Mouse (Mus musculus): ENCODE data around the gene Spire2. TPM values are rescaled to one million over a fixed set of nuclear protein-coding genes. Genes with fewer than 3 reads are reported as not detected.
A peak's percentile ranks its signal among the peaks of the same experiment; 100 is the strongest.
"Not testable (repeated sequence)": the region's sequence is repeated elsewhere in the genome, so short reads cannot be mapped to it uniquely, and the experiment has no call there.

Spire2 gene
- total RNA-seq, 1 experiment from 2014 or later: 4.0 TPM

DNA sequence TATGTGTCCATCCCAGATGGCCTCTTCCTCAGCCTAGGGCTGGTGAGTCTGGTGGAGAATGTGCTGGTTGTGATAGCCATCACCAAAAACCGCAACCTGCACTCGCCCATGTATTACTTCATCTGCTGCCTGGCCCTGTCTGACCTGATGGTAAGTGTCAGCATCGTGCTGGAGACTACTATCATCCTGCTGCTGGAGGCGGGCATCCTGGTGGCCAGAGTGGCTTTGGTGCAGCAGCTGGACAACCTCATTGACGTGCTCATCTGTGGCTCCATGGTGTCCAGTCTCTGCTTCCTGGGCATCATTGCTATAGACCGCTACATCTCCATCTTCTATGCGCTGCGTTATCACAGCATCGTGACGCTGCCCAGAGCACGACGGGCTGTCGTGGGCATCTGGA lies 75.1 kb downstream of the Spire2 start:
- ATAC-seq (replicated peaks in 1 of 2; ENCODE audit: insufficient read depth in 1 of 2, low FRiP score in 2 of 2, low TSS enrichment in 1 of 2, low read depth in 1 of 2, poor library complexity in 2 of 2, severe bottlenecking in 2 of 2): no peak

DNA sequence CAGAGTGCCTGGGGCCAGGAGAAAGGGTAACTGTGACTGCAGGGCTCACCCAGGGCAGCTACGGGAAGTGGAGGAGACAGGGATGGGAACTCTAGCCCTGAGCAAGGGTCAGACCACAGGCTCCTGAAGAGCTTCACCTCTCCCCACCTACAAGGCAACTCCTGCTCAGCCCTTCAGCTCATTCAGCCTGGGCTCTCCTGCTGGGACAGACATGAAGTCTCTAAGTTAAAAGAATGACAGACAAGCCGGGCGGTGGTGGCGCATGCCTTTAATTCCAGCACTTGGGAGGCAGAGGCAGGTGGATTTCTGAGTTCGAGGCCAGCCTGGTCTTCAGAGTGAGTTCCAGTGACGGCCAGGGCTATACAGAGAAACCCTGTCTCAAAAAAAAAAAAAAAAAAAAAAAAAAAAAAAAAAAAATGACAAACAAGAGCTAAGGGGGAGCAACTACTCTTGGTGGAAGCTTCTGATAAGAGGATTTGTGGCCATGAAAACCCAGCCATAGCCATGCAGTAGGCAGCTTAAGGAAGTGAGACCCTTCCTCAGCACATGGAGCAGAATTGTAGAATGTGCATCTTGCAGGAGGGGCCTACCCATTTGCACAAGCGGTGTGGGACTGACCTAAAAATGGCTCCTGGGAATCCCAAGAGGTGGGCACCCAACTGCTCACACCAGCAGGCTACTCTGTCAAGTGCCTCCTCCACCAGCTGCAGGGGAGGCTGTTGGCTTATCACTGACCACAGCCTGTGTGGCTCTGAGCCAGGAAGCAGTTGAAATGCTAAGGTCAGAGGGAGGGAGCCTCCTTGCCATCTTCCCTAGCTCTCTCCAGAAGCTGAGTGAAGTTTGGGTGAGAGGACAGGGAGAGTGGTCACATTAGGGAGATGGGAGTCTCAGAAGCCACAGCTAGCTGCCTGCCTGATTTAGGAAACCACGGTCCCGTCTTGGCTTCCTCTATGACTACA lies 76.4 kb downstream of the Spire2 start:
- ATAC-seq (replicated peaks in 1 of 2; ENCODE audit: insufficient read depth in 1 of 2, low FRiP score in 2 of 2, low TSS enrichment in 1 of 2, low read depth in 1 of 2, poor library complexity in 2 of 2, severe bottlenecking in 2 of 2): peak; percentile 40 to 51

DNA sequence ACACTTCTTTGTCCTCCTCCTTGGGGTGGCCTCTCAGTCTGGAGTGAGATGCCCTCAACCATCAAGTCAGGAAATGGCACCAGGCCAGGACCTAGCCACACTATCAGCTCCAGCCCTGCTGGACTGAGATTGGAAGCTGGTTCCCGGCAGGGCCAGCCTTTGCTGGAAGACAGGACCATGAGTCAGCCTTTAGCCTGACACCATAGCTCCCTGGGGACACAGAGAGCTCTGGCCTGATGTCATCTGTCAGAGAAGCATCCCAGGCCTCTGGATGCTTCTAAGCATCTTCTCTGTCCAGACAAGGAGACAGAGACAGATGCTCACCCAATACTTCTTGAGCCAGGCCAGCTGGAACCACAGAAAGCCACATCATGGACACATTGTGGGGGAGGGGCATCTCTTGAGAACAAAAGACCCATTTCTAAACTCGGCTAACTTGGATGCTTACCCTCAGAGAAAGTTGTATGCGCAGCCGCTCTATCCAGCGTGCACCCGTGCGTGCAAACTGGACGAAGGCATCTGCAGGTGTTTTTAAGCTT lies 77.6 kb downstream of the Spire2 start:
- no peak for ATAC-seq (replicated peaks in 1 of 2; ENCODE audit: insufficient read depth in 1 of 2, low FRiP score in 2 of 2, low TSS enrichment in 1 of 2, low read depth in 1 of 2, poor library complexity in 2 of 2, severe bottlenecking in 2 of 2)

DNA sequence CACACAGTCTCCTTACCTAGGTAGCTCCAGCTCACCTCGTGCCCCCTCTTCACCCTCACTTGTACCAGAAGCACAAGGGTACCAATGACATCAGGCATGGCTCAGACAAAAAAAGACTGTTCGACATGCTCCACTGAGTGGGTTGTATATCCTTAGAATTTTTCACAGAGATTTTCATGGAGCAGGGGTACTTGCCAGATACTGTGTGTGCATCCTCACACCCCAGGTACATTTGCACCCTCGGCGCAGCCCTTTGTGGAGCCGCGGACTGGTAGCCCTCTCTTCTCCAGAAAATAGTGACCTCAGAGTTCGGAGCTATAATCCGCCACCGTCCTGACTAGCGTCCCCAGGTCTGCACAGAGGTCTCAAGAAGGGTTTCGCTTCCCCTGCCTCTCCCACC lies 78.3 kb downstream of the Spire2 start:
- ATAC-seq (replicated peaks in 1 of 2; ENCODE audit: insufficient read depth in 1 of 2, low FRiP score in 2 of 2, low TSS enrichment in 1 of 2, low read depth in 1 of 2, poor library complexity in 2 of 2, severe bottlenecking in 2 of 2): no peak

DNA sequence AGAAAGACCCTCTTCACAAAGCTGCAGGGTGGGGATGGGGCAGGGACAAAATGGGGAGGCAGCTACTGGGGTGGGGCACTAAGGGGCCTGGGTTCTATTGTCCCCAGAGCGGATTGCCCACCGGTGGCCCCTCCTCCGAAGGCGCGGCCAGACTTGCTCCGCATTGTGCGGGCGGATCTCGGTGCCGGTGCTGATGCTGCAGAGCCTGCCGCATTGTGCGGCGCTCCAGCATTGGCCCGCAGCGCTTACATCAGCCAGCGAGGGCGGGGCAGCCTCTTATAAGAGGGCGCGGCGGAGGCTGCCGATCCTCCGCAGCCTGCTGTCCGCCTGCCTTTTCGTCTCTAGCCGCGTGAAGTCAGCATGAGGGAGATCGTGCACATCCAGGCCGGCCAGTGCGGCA lies 78.7 kb downstream of the Spire2 start, which contains the start of gene Tubb3:
Gene Tubb3 (plus strand): TSS at position 179 of the 400 bp plus-strand sequence.
- ATAC-seq (replicated peaks in 1 of 2; ENCODE audit: insufficient read depth in 1 of 2, low FRiP score in 2 of 2, low TSS enrichment in 1 of 2, low read depth in 1 of 2, poor library complexity in 2 of 2, severe bottlenecking in 2 of 2): no peak

DNA sequence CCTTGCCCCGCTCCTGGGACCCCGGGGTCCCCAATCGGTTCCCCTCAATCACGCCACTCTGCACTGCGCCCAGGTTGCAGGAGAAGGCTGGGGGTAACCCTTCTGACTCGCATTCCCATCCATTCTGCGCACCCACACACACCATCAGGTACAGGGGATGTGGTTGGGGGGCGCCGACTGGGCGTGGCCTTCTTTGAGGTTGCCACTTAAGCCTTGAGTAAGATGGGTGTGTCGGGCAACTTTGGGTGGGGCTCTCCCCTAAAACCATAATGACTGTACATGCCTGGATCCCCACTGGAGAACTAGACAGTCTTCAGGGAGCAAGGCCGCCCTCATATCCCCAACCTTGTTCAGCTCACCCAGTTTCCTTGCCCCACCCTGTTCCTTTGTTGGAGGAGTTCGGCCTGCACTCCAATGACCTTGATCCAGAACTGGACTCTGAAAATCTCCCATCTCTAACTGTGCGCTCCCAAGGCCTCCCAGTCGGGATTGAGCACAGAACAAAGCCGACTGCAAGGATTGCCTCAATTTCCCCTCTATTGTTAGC lies 79.3 kb downstream of the Spire2 start:
- no peak for ATAC-seq (replicated peaks in 1 of 2; ENCODE audit: insufficient read depth in 1 of 2, low FRiP score in 2 of 2, low TSS enrichment in 1 of 2, low read depth in 1 of 2, poor library complexity in 2 of 2, severe bottlenecking in 2 of 2)

DNA sequence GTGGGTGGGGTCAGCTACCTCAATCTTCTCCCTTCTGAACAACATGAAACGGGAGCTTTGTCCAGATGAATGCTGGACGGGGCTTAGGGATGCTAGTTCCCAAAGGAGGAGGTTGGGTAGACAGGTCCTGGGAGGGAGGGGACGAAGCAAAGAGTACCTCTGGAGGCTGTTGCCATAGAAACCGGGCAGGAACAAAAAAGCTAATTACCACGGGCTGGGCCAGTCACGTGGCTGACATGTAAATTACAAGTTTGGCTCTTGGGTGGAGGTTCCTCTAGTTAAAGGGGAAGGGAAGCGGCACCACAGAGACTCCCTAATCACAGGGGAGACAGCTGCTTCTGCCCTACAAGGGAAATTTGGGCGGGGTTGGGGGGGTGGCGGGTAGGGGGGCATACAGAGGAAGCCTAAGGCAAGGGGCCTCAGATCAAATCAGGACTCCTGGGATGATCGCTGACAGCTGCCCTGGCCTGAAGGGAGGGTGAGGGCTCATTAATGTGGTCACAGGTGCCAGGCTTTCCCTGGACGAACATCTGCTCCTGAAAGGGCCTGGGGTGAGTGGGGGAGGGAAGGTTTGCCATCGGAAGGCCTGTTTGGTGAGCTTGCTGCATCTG lies 80.2 kb downstream of the Spire2 start:
- 0 out of 4 replicates have a peak, but pooled peaks of 1 of the 2 experiments have one; percentile 26 for ATAC-seq (replicated peaks in 1 of 2; ENCODE audit: insufficient read depth in 1 of 2, low FRiP score in 2 of 2, low TSS enrichment in 1 of 2, low read depth in 1 of 2, poor library complexity in 2 of 2, severe bottlenecking in 2 of 2)

DNA sequence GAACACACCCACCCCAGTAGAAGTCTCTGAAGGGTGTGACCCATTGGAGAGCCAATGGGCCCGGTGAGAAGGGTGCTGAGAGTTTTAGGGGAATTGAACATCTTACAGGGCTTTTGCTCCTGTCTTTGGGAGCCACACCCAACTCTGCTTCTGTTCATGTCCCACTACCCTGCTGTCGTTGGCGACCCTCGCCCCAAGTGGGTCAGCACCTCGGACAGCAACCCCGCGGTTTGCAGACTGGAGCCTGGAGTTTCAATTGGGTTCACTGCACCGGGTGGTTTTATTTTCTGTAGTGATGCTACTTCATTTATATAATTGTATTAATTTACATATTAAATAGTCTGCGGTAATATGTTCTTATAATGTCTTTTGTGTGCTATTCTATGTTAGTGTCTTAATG lies 81.7 kb downstream of the Spire2 start:
- no peak for ATAC-seq (replicated peaks in 1 of 2; ENCODE audit: insufficient read depth in 1 of 2, low FRiP score in 2 of 2, low TSS enrichment in 1 of 2, low read depth in 1 of 2, poor library complexity in 2 of 2, severe bottlenecking in 2 of 2)

DNA sequence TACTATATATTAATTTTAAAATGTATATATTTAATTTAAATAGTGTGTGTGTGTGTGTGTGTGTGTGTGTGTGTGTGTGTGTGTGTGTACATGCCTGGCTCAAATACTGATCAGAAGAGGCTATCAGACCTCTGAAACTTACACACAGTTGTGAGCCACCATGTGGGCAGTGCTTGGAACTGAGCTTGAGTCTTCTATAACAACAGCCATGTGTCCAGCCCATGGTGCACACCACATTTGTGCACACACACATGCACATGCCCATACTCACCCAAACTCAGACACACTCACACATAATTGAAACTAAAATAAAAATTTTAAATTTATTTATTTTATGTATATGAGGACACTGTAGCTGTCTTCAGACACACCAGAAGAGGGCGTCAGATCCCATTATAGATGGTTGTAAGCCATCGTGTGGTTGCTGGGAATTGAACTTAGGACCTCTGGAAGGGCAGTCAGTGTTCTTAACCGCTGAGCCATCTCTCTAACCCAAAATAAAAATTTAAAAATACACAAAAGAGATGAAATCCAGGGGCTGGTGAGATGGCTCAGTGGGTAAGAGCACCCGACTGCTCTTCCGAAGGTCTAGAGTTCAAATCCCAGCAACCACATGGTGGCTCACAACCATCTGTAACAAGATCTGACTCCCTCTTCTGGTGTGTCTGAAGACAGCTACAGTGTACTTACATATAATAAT lies 82.6 kb downstream of the Spire2 start:
- ATAC-seq (replicated peaks in 1 of 2; ENCODE audit: insufficient read depth in 1 of 2, low FRiP score in 2 of 2, low TSS enrichment in 1 of 2, low read depth in 1 of 2, poor library complexity in 2 of 2, severe bottlenecking in 2 of 2): not testable (repeated sequence)

DNA sequence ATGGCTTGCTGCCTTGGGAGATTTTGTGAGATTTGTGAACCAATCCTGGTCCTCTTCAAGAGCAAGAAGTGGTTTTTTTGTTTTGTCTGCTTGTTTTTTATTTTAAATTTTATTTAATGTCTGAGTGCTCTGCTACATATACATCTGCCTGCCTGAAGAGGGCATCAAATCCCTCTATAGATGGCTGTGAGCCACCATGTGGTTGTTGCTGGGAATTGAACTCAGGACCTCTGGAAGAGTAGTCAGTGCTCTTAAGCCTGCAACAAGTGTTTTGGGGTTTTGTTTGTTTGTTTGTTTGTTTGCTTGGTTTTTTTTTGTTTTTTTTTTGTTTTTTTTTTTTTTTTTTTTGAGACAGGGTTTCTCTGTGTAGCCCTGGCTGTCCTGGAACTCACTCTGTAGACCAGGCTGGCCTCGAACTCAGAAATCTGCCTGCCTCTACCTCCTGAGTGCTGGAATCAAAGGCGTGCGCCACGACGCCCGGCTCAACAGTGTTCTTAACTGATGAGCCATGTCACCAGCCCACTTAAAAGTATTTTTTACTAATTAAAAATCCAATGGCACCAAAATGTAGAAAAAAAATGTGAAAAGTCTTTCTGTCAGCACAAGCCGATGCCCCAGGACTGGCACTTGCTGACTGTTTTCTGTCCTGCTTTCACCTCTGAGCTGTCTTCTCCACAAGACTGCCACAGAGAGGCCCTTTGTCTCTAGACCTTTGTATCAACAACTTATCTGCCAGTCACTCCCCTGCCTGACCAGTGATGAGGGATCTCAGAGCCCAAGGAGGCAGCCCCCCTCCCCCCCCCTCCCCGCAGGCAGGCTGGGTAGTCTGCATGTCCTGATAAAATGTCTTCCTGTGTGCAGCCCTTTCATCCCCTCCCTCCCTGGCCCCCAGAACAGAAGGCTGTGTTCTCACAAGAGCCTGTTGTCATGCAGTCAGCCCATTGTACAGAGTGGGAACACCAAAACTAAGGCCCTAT lies 83.7 kb downstream of the Spire2 start:
- ATAC-seq (replicated peaks in 1 of 2; ENCODE audit: insufficient read depth in 1 of 2, low FRiP score in 2 of 2, low TSS enrichment in 1 of 2, low read depth in 1 of 2, poor library complexity in 2 of 2, severe bottlenecking in 2 of 2): no peak

DNA sequence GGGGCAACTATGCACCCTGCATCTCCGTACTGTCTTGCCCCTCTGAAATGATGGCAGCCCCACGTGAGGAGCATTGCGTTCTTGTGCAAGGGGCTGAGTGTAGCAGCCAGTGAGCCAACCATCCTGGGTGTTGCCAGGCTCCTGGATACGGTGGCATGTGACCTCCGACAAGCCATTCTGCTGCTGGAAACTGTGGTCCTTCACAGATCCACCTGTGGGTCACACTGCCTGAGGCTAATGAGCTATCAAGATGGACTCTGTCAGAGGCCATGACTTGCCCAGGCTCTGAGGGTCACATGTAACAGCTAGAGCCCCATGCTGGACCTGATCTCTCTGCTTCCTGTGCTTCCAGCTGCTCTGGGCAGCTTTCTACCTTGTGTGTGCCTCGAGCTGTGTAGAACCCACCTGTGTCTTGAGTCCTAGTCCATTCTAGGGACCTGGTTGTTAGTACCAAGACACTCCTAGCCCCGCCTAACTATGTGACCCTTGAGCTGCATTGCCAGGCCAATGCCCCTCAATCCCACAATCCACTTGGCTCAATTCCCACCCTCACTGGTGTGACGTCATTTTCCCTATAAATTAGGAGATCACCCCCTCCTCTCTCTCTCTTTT lies 84.5 kb downstream of the Spire2 start:
- ATAC-seq (replicated peaks in 1 of 2; ENCODE audit: insufficient read depth in 1 of 2, low FRiP score in 2 of 2, low TSS enrichment in 1 of 2, low read depth in 1 of 2, poor library complexity in 2 of 2, severe bottlenecking in 2 of 2): no peak

Other genes starting within 250 kb of the Spire2 start
- gene Rpl13, start 230.4 kb upstream of the Spire2 start, total RNA-seq (2017): 2,996 and 3,898 TPM in 2 replicates
- gene Cpne7, start 215.3 kb upstream of the Spire2 start, total RNA-seq (2017): 0.60 TPM in 1 of 2 replicates, not detected in the other
- gene Sult5a1, start 174.4 kb upstream of the Spire2 start, total RNA-seq (2017): not detected in 2 replicates
- gene Dpep1, start 146.5 kb upstream of the Spire2 start, total RNA-seq (2017): not detected in 2 replicates
- gene Chmp1a, start 120.0 kb upstream of the Spire2 start, total RNA-seq (2017): 18.1 and 52.8 TPM in 2 replicates
- 1.5 TPM in 1 of 2 replicates, not detected in the other for gene Spata33, start 119.9 kb upstream of the Spire2 start, total RNA-seq (2017)
- gene Cdk10, start 107.9 kb upstream of the Spire2 start, total RNA-seq (2017): 32.6 and 39.1 TPM in 2 replicates
- 1.2 and 2.5 TPM in 2 replicates for gene Spata2l, start 96.5 kb upstream of the Spire2 start, total RNA-seq (2017)
- gene Zfp276, start 78.5 kb upstream of the Spire2 start, total RNA-seq (2017): 10.5 and 12.8 TPM in 2 replicates
- gene Vps9d1, start 78.4 kb upstream of the Spire2 start, total RNA-seq (2017): 18.8 and 24.6 TPM in 2 replicates
- gene Fanca, start 14.1 kb upstream of the Spire2 start, total RNA-seq (2017): 23.7 and 38.5 TPM in 2 replicates
- 126 and 245 TPM in 2 replicates for gene Tcf25, start 41.0 kb downstream of the Spire2 start, total RNA-seq (2017)
- not detected in 2 replicates for gene Mc1r, start 74.4 kb downstream of the Spire2 start, total RNA-seq (2017)
- 0.89 TPM in 1 of 2 replicates, not detected in the other for gene Tubb3, start 78.7 kb downstream of the Spire2 start, total RNA-seq (2017)
- 63.8 and 85.3 TPM in 2 replicates for gene Def8, start 90.8 kb downstream of the Spire2 start, total RNA-seq (2017)
- gene Afg3l1, start 145.2 kb downstream of the Spire2 start, total RNA-seq (2017): 16.9 and 18.8 TPM in 2 replicates
- not detected in 2 replicates for gene Dbndd1, start 182.8 kb downstream of the Spire2 start, total RNA-seq (2017)
- gene Gas8, start 186.1 kb downstream of the Spire2 start, total RNA-seq (2017): 18.9 and 21.1 TPM in 2 replicates